Mouse (Mus musculus) ES-E14 (cell line): ENCODE data around the gene Tox4. TPM values are rescaled to one million over a fixed set of nuclear protein-coding genes. Genes with fewer than 3 reads are reported as not detected.

ENCODE experiments used
- DNase-seq: peaks from one replicate; pipeline ENCODE4 v3.0.0-alpha.2; 2013; ENCODE audit warnings: low read depth, low spot score
- H3K27ac ChIP-seq: 2 replicates; pipeline ENCODE4 v1.5.1; 2012; ENCODE audit warnings: low read depth, mild to moderate bottlenecking, low read length, moderate library complexity, mixed read lengths; ENCODE audit not compliant: poor library complexity, insufficient read depth, severe bottlenecking
- H3K36me3 ChIP-seq: 2 replicates; pipeline ENCODE4 v1.6.1; 2012; ENCODE audit warnings: mild to moderate bottlenecking, low read length, moderate library complexity, mixed read lengths; ENCODE audit not compliant: control insufficient read depth, poor library complexity, insufficient read depth, severe bottlenecking
- H3K4me1 ChIP-seq, 2 experiments: fragments of 150-350 bp in 1 of 2; sonication (generic) in 1 of 2; 2 replicates each; pipeline ENCODE4 v1.6.1; 2012; ENCODE audit warnings: low read length in 2 of 2, mild to moderate bottlenecking in 1 of 2, mixed read lengths in 1 of 2; ENCODE audit not compliant: control insufficient read depth in 2 of 2, insufficient read depth in 2 of 2, poor library complexity in 1 of 2
- H3K4me3 ChIP-seq, 2 experiments: fragments of 150-350 bp in 1 of 2; sonication (generic) in 1 of 2; 2 replicates each; pipeline ENCODE4 v1.5.1; 2012; ENCODE audit warnings: low read length in 2 of 2, low read depth in 1 of 2, mild to moderate bottlenecking in 1 of 2, mixed read lengths in 1 of 2; ENCODE audit not compliant: insufficient read depth in 1 of 2, poor library complexity in 1 of 2, severe bottlenecking in 1 of 2
- H3K9ac ChIP-seq: 2 replicates; pipeline ENCODE4 v1.6.1; 2012; ENCODE audit warnings: low read depth, mild to moderate bottlenecking, low read length, mixed read lengths; ENCODE audit not compliant: poor library complexity, insufficient read depth, severe bottlenecking
- H3K9me3 ChIP-seq: fragments of 150-350 bp; sonication (generic); 2 replicates; pipeline ENCODE4 v1.6.1; 2012; ENCODE audit warnings: low read depth, mild to moderate bottlenecking, low read length; ENCODE audit not compliant: control insufficient read depth, insufficient read depth
- CHD2 ChIP-seq: IDR thresholded peaks from 2 replicates; pipeline ENCODE4 v1.6.1; 2014; ENCODE audit warnings: mild to moderate bottlenecking, low read depth, low read length, inconsistent platforms
- HCFC1 ChIP-seq: IDR thresholded peaks from 2 replicates; pipeline ENCODE4 v1.6.1; 2012; ENCODE audit warnings: low read length, inconsistent platforms, borderline replicate concordance; ENCODE audit not compliant: insufficient read depth
- MAFK ChIP-seq: IDR thresholded peaks from 2 replicates; pipeline ENCODE4 v1.6.1; 2014; ENCODE audit warnings: mild to moderate bottlenecking, low read depth, low read length, inconsistent platforms; ENCODE audit not compliant: insufficient read depth
- ZC3H11A ChIP-seq: IDR thresholded peaks from 2 replicates; pipeline ENCODE4 v1.6.1; 2012; ENCODE audit warnings: low read depth, mild to moderate bottlenecking, inconsistent platforms, low read length, borderline replicate concordance
- ZNF384 ChIP-seq: IDR thresholded peaks from 2 replicates; pipeline ENCODE4 v1.6.1; 2012; ENCODE audit warnings: low read depth, low read length, inconsistent platforms
- in situ Hi-C, 2 experiments: fragments of 600-800 bp; cut with MboI; formaldehyde crosslinking; loops; one replicate each; pipeline ENCODE4 v1.15.1; 2025; ENCODE audit warnings: low sequenced_read_pairs in 2 of 2, inconsistent platforms in 1 of 2; ENCODE audit not compliant: unreplicated experiment in 2 of 2
- total RNA-seq: library from RNA; depleted of rRNA; stranded (reverse); fragments of 300-350 nt; gene quantifications from 2 replicates; pipeline ENCODE4 v1.2.3, GENCODE M21; 2012; rRNA removed

Tox4 gene
- total RNA-seq, result 21.3 and 29.1 TPM in 2 replicates

DNA sequence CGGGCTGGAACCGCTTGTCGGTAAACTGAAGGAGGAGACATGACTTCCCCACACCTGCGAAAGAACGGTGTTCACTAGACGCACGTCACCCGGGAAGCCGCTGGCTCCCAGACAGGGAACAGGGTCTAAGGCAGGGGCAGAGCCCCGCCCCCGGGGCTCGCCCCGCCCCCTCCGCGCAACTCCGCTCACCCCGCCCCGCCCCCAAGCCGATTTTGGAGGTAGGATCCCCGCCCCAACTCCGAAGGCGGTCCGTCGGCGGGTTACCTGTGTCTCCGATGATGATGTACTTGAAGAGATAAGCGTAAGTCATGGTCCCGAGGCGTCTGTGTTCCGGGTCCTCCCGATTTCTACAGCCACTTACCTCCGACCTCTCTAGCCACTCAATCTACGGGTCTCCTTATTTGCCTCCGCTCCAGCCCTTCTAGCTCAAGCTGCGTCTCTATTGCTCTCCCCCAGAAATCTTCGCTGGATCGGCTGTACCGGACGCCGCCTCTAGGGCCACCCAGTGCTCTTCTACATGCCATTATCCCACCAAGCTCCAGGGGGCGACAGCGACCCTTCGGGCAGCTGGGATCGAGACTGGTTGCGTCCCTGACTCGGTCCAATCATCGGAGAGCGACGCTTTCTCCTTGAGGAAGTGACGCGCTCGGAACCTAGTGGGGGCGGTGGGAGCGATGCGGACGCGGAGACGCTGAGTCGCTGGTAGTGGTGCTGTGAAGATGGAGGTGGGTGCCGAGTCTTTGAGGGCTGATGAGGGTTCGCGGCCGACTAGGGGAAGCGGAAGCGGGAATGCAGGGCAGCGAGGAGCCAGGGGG is at the start of gene Tox4, which contains the start of gene Rab2b:
Gene Tox4 (plus strand): TSS at position 215 of the 815 bp plus-strand sequence.
Gene Rab2b (minus strand): TSS at position 614 of the 815 bp plus-strand sequence.
- Histone ChIP-seq H3K4me3 (peak within 1 kb of the TSS; percentile 90 to 98), H3K27ac (peak within 1 kb of the TSS; percentile 82), H3K9ac (peak within 1 kb of the TSS; percentile 89), H3K4me1 (peaks cover 6 to 7% of the 10 kb centered on the region in 2 experiments; a peak in 3 of 4 replicates), H3K9me3 (no peaks in the 10 kb centered on the region), H3K36me3 (no peaks in the 10 kb centered on the region)
- no peak for TF ChIP-seq CHD2
- TF ChIP-seq ZNF384, result peak; percentile 33; the same call in 1 of the 2 replicates
- TF ChIP-seq ZC3H11A, result 0 out of 2 replicates have a peak, but pooled peaks have one; percentile 23
- TF ChIP-seq HCFC1, result peak; percentile 76; the same call in 1 of the 2 replicates
- no peak for TF ChIP-seq MAFK
- peak; percentile 99 for DNase-seq
- in situ Hi-C loops, result no loop called here

DNA sequence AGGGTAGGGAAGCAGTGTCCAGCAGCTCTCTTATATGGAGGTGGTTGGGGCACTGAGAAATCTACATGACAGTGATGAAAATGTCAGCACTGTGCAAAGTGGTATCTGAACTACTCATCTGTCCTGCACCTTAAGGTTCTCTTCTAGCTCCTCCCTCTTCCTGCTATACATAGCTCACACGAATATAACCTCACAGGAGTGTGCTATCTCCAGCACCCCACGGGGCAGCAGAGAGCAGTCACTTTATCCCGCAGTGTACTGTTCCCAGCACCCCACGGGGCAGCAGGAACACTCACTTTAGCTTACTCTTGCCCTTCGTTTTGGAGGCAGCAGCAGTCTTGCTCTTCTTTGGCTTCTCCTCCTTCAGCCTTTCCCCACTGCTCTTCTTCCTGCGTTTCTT is 46.7 kb upstream of the Tox4 start:
- Histone ChIP-seq H3K36me3 (peaks cover 46% of the 10 kb centered on the region), H3K27ac (no peak overlapping the region), H3K9ac (no peak overlapping the region), H3K4me3 (no peak overlapping the region), H3K9me3 (no peaks in the 10 kb centered on the region), H3K4me1 (no peaks in the 10 kb centered on the region; a peak in 1 of 4 replicates)
- TF ChIP-seq CHD2 (no peak), MAFK (no peak), ZC3H11A (no peak), ZNF384 (no peak), HCFC1 (no peak)
- in situ Hi-C loops, result no loop called here
- no peak for DNase-seq

DNA sequence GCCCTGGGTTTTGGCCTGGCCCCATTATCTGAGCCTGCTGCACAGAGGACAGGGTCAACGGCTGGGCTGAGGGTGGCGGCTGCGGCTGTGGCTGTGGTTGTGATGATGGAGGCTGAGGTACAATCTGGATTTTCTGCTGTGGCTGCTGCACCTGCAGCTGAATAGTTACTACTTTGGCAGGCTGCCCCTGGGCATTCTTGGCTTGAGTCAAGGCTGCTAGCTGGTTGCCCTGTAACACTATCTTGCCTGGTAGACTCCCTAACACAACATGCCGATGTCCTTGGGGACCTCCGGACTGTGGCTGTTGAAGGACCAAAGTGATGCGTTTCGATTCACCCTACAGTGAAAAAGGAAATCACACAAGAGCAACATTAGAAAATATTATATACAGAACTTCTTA is 43.8 kb upstream of the Tox4 start:
- Histone ChIP-seq H3K27ac (no peak overlapping the region), H3K4me1 (no peaks in the 10 kb centered on the region; a peak in 1 of 4 replicates), H3K4me3 (no peak overlapping the region), H3K9ac (no peak overlapping the region), H3K36me3 (peaks cover 37% of the 10 kb centered on the region), H3K9me3 (no peaks in the 10 kb centered on the region)
- TF ChIP-seq CHD2 (no peak), HCFC1 (no peak), ZNF384 (no peak), ZC3H11A (no peak)
- in situ Hi-C loops, result no loop called here
- DNase-seq, result no peak

DNA sequence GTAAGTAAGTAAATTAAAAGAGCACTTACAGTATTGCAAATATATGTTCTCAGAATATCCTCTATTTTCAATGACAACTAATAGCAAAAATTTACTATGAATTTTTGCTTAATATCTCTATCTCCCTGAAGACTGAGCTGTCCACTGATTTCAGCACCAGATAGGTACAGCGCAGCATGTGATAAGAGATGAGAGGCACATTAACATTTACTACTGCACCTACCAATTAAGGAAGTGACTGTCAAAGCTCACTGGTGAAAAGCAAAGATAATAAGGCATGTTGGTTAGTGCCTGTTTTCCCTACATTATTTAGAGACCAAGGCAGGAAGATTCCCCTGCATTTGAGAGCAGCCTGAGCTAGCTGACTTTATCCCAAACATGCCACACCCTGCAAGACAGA is 42.7 kb upstream of the Tox4 start:
- Histone ChIP-seq H3K36me3 (peaks cover 33% of the 10 kb centered on the region), H3K27ac (no peak overlapping the region), H3K4me1 (no peaks in the 10 kb centered on the region; a peak in 1 of 4 replicates), H3K9me3 (no peaks in the 10 kb centered on the region), H3K4me3 (no peak overlapping the region), H3K9ac (no peak overlapping the region)
- no peak for TF ChIP-seq HCFC1
- TF ChIP-seq CHD2, result no peak
- TF ChIP-seq ZNF384, result no peak
- no peak for TF ChIP-seq MAFK
- no peak for TF ChIP-seq ZC3H11A
- in situ Hi-C loops, result no loop called here
- no peak for DNase-seq
